Mouse (Mus musculus) lung, adult 2 months (tissue): ENCODE results near the gene Sox1.

ENCODE experiments used
- CTCF ChIP-seq: fragments of 200-500 bp; IDR thresholded peaks from 2 replicates; pipeline ENCODE4 v1.5.1; 2011; ENCODE audit warnings: mild to moderate bottlenecking, low read length, control low read depth; ENCODE audit not compliant: insufficient read depth
- POLR2A ChIP-seq: fragments of 200-500 bp; IDR thresholded peaks from 2 replicates; pipeline ENCODE4 v1.6.1; 2011; ENCODE audit warnings: low read depth, mild to moderate bottlenecking, control low read depth, low read length, borderline replicate concordance; ENCODE audit errors: extremely low read depth

DNA sequence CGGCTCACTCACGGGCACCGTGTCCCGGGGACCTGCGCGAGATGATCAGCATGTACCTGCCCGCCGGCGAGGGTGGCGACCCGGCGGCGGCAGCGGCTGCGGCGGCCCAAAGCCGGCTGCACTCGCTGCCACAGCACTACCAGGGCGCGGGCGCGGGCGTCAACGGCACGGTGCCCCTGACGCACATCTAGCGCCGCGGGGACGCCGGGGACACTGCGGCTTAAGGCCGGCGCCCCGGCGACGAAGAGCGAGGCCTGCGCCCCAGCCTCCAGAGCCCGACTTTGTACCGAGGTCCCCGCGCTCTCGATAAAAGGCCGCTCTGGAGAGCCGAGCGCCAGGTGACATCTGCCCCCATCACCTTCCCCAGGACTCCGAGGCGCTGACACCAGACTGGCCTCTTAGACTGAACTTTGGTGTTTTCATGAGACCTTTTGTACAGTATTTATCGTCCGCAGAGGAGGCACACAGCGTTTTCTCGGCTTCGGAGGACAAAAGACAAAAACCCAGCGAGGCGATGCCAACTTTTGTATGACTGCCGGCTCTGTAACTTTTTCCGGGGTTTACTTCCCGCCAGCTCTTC is 2.3 kb downstream of the Sox1 start:
- TF ChIP-seq POLR2A (no peak), CTCF (no peak)
